Mouse (Mus musculus) small intestine, adult 2 months (tissue): ENCODE data around the gene Bcat1.

ENCODE experiments used
- CTCF ChIP-seq: fragments of 200-500 bp; IDR thresholded peaks from 2 replicates; pipeline ENCODE4 v1.5.1; 2012; ENCODE audit warnings: low read depth, mild to moderate bottlenecking, control low read depth, inconsistent platforms, low read length, moderate library complexity, mixed read lengths; ENCODE audit not compliant: insufficient replicate concordance, insufficient read length; ENCODE audit errors: extremely low read depth
- POLR2A ChIP-seq: fragments of 200-500 bp; IDR thresholded peaks from 2 replicates; pipeline ENCODE4 v1.6.1; 2012; ENCODE audit warnings: low read depth, mild to moderate bottlenecking, control low read depth, inconsistent platforms, low read length, moderate library complexity

GRCm38 (mm10) chr6:145044916-145045574 is 30.9 kb downstream of the Bcat1 start:
- TF ChIP-seq POLR2A: no peak
- no peak for TF ChIP-seq CTCF
